16 mouse cellular contexts compared by ENCODE assay signal in the genomic region with DNA sequence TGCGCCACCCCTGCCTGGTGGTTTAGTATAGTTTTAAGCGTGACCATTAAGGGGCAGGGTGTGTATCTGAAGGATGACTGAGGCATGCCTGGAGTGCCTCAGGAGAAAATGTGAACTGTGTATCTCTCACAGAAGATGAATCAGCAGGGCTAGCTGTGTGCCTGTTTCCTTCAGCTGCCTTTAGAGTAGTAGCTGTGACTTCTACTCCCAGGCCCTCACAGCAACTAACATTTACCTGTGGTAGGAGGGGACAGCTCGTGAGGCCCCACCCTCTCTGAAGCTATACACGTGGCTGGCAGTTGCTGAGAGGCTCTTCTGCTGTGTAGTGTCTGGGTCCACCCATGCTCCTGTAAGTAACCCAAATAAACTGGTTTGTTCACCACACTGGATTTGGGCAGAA. TPM values are rescaled to one million over a fixed set of nuclear protein-coding genes. Genes with fewer than 3 reads are reported as not detected.
DNase-seq lines count a peak whose midpoint lies in the region; ATAC-seq lines count a peak whose summit lies in the region.
"Had no signal": no experiment of that assay in that cellular context is flagged by ENCODE, and none has a peak within 500 bp of the region (broad histone marks: within the 10 kb centered on the region; RNA-seq: fewer than 3 reads in every experiment).

No protein-coding gene starts in this region.

- peaks cover 17% of the 10 kb centered on the region for H3K4me1 ChIP-seq in hindbrain, embryonic 13.5 days (replicated peaks)
- peaks cover 15% of the 10 kb centered on the region for H3K4me1 ChIP-seq in hindbrain, embryonic 12.5 days
- H3K4me1 ChIP-seq in lung, embryonic 16.5 days (replicated peaks; ENCODE audit: control insufficient read depth, insufficient read depth, low read length): peaks cover 19% of the 10 kb centered on the region

- DNase-seq in 3T3-L1 (ENCODE audit: low read depth, low spot score): peak; percentile 36
- peak; percentile 13 for DNase-seq in liver
- DNase-seq in urinary bladder, postnatal 4 days (ENCODE audit: low spot score in 2 of 2): no peak
- no peak for DNase-seq in ovary, postnatal 10 days (ENCODE audit: low spot score)
- no peak for DNase-seq in heart, adult 18-20 months
- DNase-seq: adrenal gland, postnatal 10 days; cerebellum, adult 2 months; thymus, postnatal 14 days had no signal

- no peaks in the 10 kb centered on the region for H3K27me3 ChIP-seq in hindbrain, embryonic 13.5 days
- H3K27me3 ChIP-seq in hindbrain, embryonic 12.5 days: no peaks in the 10 kb centered on the region
- no peaks in the 10 kb centered on the region for H3K27me3 ChIP-seq in lung, embryonic 16.5 days (ENCODE audit: control insufficient read depth, insufficient read depth, low read depth, low read length)
- H3K27me3 ChIP-seq: embryonic facial prominence, embryonic 15.5 days; forebrain, embryonic 12.5 days; hindbrain, embryonic 15.5 days had no signal

- H3K9me3 ChIP-seq in hindbrain, embryonic 13.5 days: no peaks in the 10 kb centered on the region
- no peaks in the 10 kb centered on the region for H3K9me3 ChIP-seq in hindbrain, embryonic 12.5 days (replicated peaks)
- H3K9me3 ChIP-seq in lung, embryonic 16.5 days (ENCODE audit: control insufficient read depth, low read length): no peaks in the 10 kb centered on the region
- H3K9me3 ChIP-seq: embryonic facial prominence, embryonic 15.5 days; forebrain, embryonic 12.5 days; G1E; hindbrain, embryonic 15.5 days had no signal

- no peak overlapping the region for H3K4me2 ChIP-seq in hindbrain, embryonic 13.5 days
- H3K4me2 ChIP-seq in hindbrain, embryonic 12.5 days (replicated peaks): no peak overlapping the region
- no peak overlapping the region for H3K4me2 ChIP-seq in lung, embryonic 16.5 days (ENCODE audit: low read depth, low read length)
- H3K4me2 ChIP-seq: embryonic facial prominence, embryonic 15.5 days; forebrain, embryonic 12.5 days; hindbrain, embryonic 15.5 days had no signal

- no peak overlapping the region for H3K4me3 ChIP-seq in hindbrain, embryonic 13.5 days
- no peak overlapping the region for H3K4me3 ChIP-seq in hindbrain, embryonic 12.5 days
- no peak overlapping the region for H3K4me3 ChIP-seq in lung, embryonic 16.5 days (ENCODE audit: low read length)
- H3K4me3 ChIP-seq: embryonic facial prominence, embryonic 15.5 days; forebrain, embryonic 12.5 days; hindbrain, embryonic 15.5 days had no signal

- H3K27ac ChIP-seq in hindbrain, embryonic 13.5 days: no peak overlapping the region
- no peak overlapping the region for H3K27ac ChIP-seq in hindbrain, embryonic 12.5 days
- peak overlapping the region; percentile 78 for H3K27ac ChIP-seq in lung, embryonic 16.5 days (ENCODE audit: low read length)
- H3K27ac ChIP-seq: embryonic facial prominence, embryonic 15.5 days; forebrain, embryonic 12.5 days; hindbrain, embryonic 15.5 days; macrophage had no signal

- H3K9ac ChIP-seq in hindbrain, embryonic 13.5 days: 0 out of 2 replicates have a peak overlapping the region, but pooled peaks have one; percentile 15
- no peak overlapping the region for H3K9ac ChIP-seq in hindbrain, embryonic 12.5 days
- H3K9ac ChIP-seq in lung, embryonic 16.5 days (ENCODE audit: low read length): no peak overlapping the region
- H3K9ac ChIP-seq: embryonic facial prominence, embryonic 15.5 days; forebrain, embryonic 12.5 days; hindbrain, embryonic 15.5 days had no signal

- no peaks in the 10 kb centered on the region for H3K36me3 ChIP-seq in hindbrain, embryonic 13.5 days
- no peaks in the 10 kb centered on the region for H3K36me3 ChIP-seq in hindbrain, embryonic 12.5 days
- no peaks in the 10 kb centered on the region for H3K36me3 ChIP-seq in lung, embryonic 16.5 days (ENCODE audit: control insufficient read depth, insufficient read depth, low read length)
- H3K36me3 ChIP-seq: embryonic facial prominence, embryonic 15.5 days; forebrain, embryonic 12.5 days; hindbrain, embryonic 15.5 days had no signal

- WGBS in hindbrain, embryonic 13.5 days: 65% methylated on average over 4 of the region's 4 CpGs
- WGBS in hindbrain, embryonic 12.5 days: 63% methylated on average over 4 of the region's 4 CpGs
- WGBS in lung, embryonic 16.5 days: 62% methylated on average over 4 of the region's 4 CpGs

- ATAC-seq in hindbrain, embryonic 13.5 days (ENCODE audit: low FRiP score): no peak
- ATAC-seq in hindbrain, embryonic 12.5 days (ENCODE audit: low FRiP score): no peak
- no peak for ATAC-seq in lung, embryonic 16.5 days (ENCODE audit: low read depth)

RNA-seq across cellular contexts. Expression of a gene that starts 2.6 kb away (rescaled TPM):
- polyA plus RNA-seq in hindbrain, embryonic 13.5 days (2015; fragmentation: Nextera tagmentation; extraction: Ambion mirVana): 902 and 920 TPM in 2 replicates
- 702 and 781 TPM in 2 replicates for polyA plus RNA-seq in hindbrain, embryonic 12.5 days (2016; fragmentation: Nextera tagmentation; extraction: Ambion mirVana)
- 1,312 and 1,369 TPM in 2 replicates for polyA plus RNA-seq in lung, embryonic 16.5 days (2015; fragmentation: Nextera tagmentation; extraction: Ambion mirVana)
- total RNA-seq in heart, adult 18-20 months (2021): 100 to 1,000 TPM; 565 to 589 TPM

Comparison
In these comparisons a context has a peak if more than half of its experiments do, and no peak if none do; other contexts are left out.
1. DNase-seq: peak in 3T3-L1 (single experiment) and liver (single experiment); none in urinary bladder, postnatal 4 days (0 of 2), ovary, postnatal 10 days (single experiment) and heart, adult 18-20 months (0 of 2).